Mouse (Mus musculus) ES-Bruce4 (cell line): ENCODE results near the gene Inpp5a.

Experiments used
- CTCF ChIP-seq: IDR thresholded peaks from one replicate; pipeline ENCODE4 v1.8.1; 2011; ENCODE audit warnings: low read depth, low read length
- EP300 ChIP-seq: IDR thresholded peaks from 2 replicates; pipeline ENCODE4 v1.6.1; 2011; ENCODE audit warnings: low read depth, low read length; ENCODE audit not compliant: insufficient read depth
- POLR2A ChIP-seq: IDR thresholded peaks from one replicate; pipeline ENCODE4 v1.8.1; 2011; ENCODE audit warnings: low read length; ENCODE audit not compliant: insufficient read depth

DNA sequence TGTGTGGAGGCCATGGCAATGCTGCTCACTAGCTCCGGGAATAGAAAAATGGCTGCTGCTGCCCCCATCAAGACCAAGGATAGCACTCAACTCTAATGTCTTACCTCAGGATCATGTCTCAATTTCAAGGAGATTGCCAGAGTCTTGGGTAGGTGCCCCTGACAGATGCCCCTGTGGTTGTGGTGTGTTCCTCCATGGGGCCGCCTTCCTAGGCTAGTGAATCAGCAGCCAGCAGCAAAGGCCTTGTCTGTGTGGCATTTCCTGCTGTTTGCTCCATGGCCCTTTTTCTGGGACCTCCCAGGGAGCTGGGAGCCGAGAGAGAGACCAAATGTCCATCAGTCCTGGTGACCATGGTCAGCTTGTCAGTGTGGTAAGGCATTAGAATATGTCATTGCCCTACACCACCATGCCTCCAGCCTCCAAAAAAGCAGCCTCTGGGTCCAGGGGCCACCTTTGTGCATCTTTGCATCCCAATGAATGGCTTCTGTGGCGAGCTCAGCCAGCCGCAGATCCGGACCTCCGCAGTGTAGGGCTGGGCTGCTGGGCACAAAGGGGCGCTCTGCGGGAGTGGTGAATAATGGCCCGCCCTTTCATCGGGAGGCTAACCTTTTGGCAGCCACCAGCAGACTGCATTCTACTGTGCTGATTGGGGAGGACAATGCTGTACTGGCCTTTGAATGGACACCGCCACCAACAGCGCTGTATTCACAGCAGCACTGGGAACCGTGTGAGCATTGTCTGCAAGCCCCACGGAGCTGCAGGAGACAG is 139.6 kb downstream of the Inpp5a start:
- TF ChIP-seq CTCF (no peak), EP300 (peak; percentile 68; the same call in 1 of the 2 replicates), POLR2A (no peak)
